Mouse (Mus musculus) adipocyte (in vitro differentiated cells): ENCODE results near the gene Smarcd1.

Source experiments
- DNase-seq: peaks from one replicate; pipeline ENCODE4 v3.0.0-alpha.2; 2016; ENCODE audit warnings: low spot score

Gene Smarcd1

GRCm38 (mm10) chr15:99701999-99702900, at the start of gene Smarcd1:
Gene Smarcd1, plus strand, starts transcription at chr15:99702129.
- peak; percentile 95 for DNase-seq

GRCm38 (mm10) chr15:99653291-99653690, 48.6 kb upstream of the Smarcd1 start:
- DNase-seq, result no peak

GRCm38 (mm10) chr15:99653876-99654275, 48.1 kb upstream of the Smarcd1 start:
- DNase-seq, result no peak

- no peak for DNase-seq
Observed at GRCm38 (mm10) chr15:99655956-99656355, 46.0 kb upstream of the Smarcd1 start.

- no peak for DNase-seq
Observed at GRCm38 (mm10) chr15:99658437-99658836, 43.5 kb upstream of the Smarcd1 start.

- DNase-seq, result no peak
Observed at GRCm38 (mm10) chr15:99661121-99661830, 40.7 kb upstream of the Smarcd1 start.

GRCm38 (mm10) chr15:99662371-99662770, 39.6 kb upstream of the Smarcd1 start:
- DNase-seq, result no peak

- no peak for DNase-seq
Observed at GRCm38 (mm10) chr15:99663964-99664599, 37.8 kb upstream of the Smarcd1 start.

- peak; percentile 84 for DNase-seq
Observed at GRCm38 (mm10) chr15:99664600-99665451, 37.1 kb upstream of the Smarcd1 start.

GRCm38 (mm10) chr15:99667544-99667943, 34.4 kb upstream of the Smarcd1 start:
- DNase-seq, result no peak

- DNase-seq, result peak; percentile 84
Observed at GRCm38 (mm10) chr15:99668881-99669280, 33.0 kb upstream of the Smarcd1 start.

- no peak for DNase-seq
Observed at GRCm38 (mm10) chr15:99669392-99669791, 32.5 kb upstream of the Smarcd1 start.

- no peak for DNase-seq
Observed at GRCm38 (mm10) chr15:99670154-99670821, 31.6 kb upstream of the Smarcd1 start, which contains the start of gene Asic1. Gene Asic1, plus strand, starts transcription at chr15:99670368.

- DNase-seq, result no peak
Observed at GRCm38 (mm10) chr15:99670964-99671670, 30.8 kb upstream of the Smarcd1 start.

- DNase-seq, result no peak
Observed at GRCm38 (mm10) chr15:99671783-99672182, 30.1 kb upstream of the Smarcd1 start.

GRCm38 (mm10) chr15:99674866-99675265, 27.1 kb upstream of the Smarcd1 start:
- peak; percentile 26 for DNase-seq

GRCm38 (mm10) chr15:99677089-99677488, 24.8 kb upstream of the Smarcd1 start:
- DNase-seq, result no peak

- DNase-seq, result no peak
Observed at GRCm38 (mm10) chr15:99678063-99678800, 23.7 kb upstream of the Smarcd1 start.

GRCm38 (mm10) chr15:99679008-99679407, 22.9 kb upstream of the Smarcd1 start:
- no peak for DNase-seq

- DNase-seq, result no peak
Observed at GRCm38 (mm10) chr15:99682880-99683279, 19.0 kb upstream of the Smarcd1 start.
